Mouse (Mus musculus) thymus, postnatal 4 days (tissue): ENCODE data around the gene Ovca2.

ENCODE experiments used
- DNase-seq: peaks from one replicate; pipeline ENCODE4 v3.0.0; 2021

The Ovca2 gene

GRCm38 (mm10) chr11:75168590-75169361 is 9.9 kb downstream of the Ovca2 start:
- peak; percentile 93 for DNase-seq

- DNase-seq: peak; percentile 56
Measured at GRCm38 (mm10) chr11:75167643-75168589, 10.7 kb downstream of the Ovca2 start.

GRCm38 (mm10) chr11:75166861-75167642 is 11.6 kb downstream of the Ovca2 start:
- DNase-seq: peak; percentile 73

GRCm38 (mm10) chr11:75166193-75166842 is 12.3 kb downstream of the Ovca2 start:
- peak; percentile 59 for DNase-seq

- DNase-seq: peak; percentile 89
Measured at GRCm38 (mm10) chr11:75165441-75166192, 13.0 kb downstream of the Ovca2 start.

- DNase-seq: no peak
Measured at GRCm38 (mm10) chr11:75164750-75165149, 13.9 kb downstream of the Ovca2 start.

GRCm38 (mm10) chr11:75164051-75164450 is 14.6 kb downstream of the Ovca2 start:
- DNase-seq: no peak

GRCm38 (mm10) chr11:75163379-75163778 is 15.3 kb downstream of the Ovca2 start:
- DNase-seq: no peak

- DNase-seq: no peak
Measured at GRCm38 (mm10) chr11:75162591-75163080, 16.0 kb downstream of the Ovca2 start.

GRCm38 (mm10) chr11:75161417-75162008 is 17.1 kb downstream of the Ovca2 start:
- no peak for DNase-seq

- DNase-seq: no peak
Measured at GRCm38 (mm10) chr11:75160954-75161353, 17.7 kb downstream of the Ovca2 start.

GRCm38 (mm10) chr11:75159564-75159963 is 19.1 kb downstream of the Ovca2 start:
- DNase-seq: peak; percentile 80

- no peak for DNase-seq
Measured at GRCm38 (mm10) chr11:75158432-75158831, 20.2 kb downstream of the Ovca2 start.

- DNase-seq: no peak
Measured at GRCm38 (mm10) chr11:75157901-75158300, 20.7 kb downstream of the Ovca2 start.

- no peak for DNase-seq
Measured at GRCm38 (mm10) chr11:75157037-75157436, 21.6 kb downstream of the Ovca2 start.

- DNase-seq: no peak
Measured at GRCm38 (mm10) chr11:75156416-75156815, 22.2 kb downstream of the Ovca2 start.

GRCm38 (mm10) chr11:75155985-75156384 is 22.6 kb downstream of the Ovca2 start:
- no peak for DNase-seq

- DNase-seq: no peak
Measured at GRCm38 (mm10) chr11:75154053-75154585, 24.5 kb downstream of the Ovca2 start.

GRCm38 (mm10) chr11:75152603-75153557 is 25.8 kb downstream of the Ovca2 start:
- DNase-seq: no peak
